Mouse (Mus musculus) intestine, embryonic 15.5 days (tissue): ENCODE measurements around the gene Triobp. TPM values are rescaled to one million over a fixed set of nuclear protein-coding genes. Genes with fewer than 3 reads are reported as not detected.

Source experiments
- ATAC-seq: fragments of 200-750 bp; cut with Nextera tagmentation; 2 replicates; pipeline ENCODE4 v1.8.0; 2017; ENCODE audit warnings: moderate TSS enrichment, moderate library complexity
- H3K27ac ChIP-seq: fragments of 300-500 bp; sonication (generic); 2 replicates; pipeline ENCODE4 v1.5.1; 2015; ENCODE audit warnings: mild to moderate bottlenecking, inconsistent platforms
- H3K27me3 ChIP-seq: fragments of 300-500 bp; sonication (generic); replicated peaks from 2 replicates; pipeline ENCODE4 v1.6.1; 2015; ENCODE audit warnings: inconsistent platforms
- H3K36me3 ChIP-seq: fragments of 300-500 bp; sonication (generic); 2 replicates; pipeline ENCODE4 v1.6.1; 2015; ENCODE audit warnings: inconsistent platforms
- H3K4me1 ChIP-seq: fragments of 300-500 bp; sonication (generic); replicated peaks from 2 replicates; pipeline ENCODE4 v1.6.1; 2015; ENCODE audit warnings: inconsistent platforms
- H3K4me2 ChIP-seq: fragments of 300-500 bp; sonication (generic); replicated peaks from 2 replicates; pipeline ENCODE4 v1.6.1; 2015; ENCODE audit warnings: mild to moderate bottlenecking, inconsistent platforms
- H3K4me3 ChIP-seq: fragments of 300-500 bp; sonication (generic); replicated peaks from 2 replicates; pipeline ENCODE4 v1.5.1; 2015; ENCODE audit warnings: inconsistent platforms
- H3K9ac ChIP-seq: fragments of 300-500 bp; sonication (generic); 2 replicates; pipeline ENCODE4 v1.6.1; 2015; ENCODE audit warnings: inconsistent platforms
- H3K9me3 ChIP-seq: fragments of 300-500 bp; sonication (generic); 2 replicates; pipeline ENCODE4 v1.6.1; 2016; ENCODE audit warnings: inconsistent platforms
- WGBS: fragments of 180-500 bp; shearing (Covaris S2); methylation state at CpG from one replicate; pipeline ENCODE4 v1.1.7; 2015; 5-methylcytosine and 5-hydroxymethylcytosine counted together
- polyA plus RNA-seq: library from polyadenylated mRNA; unstranded; fragments of >200 nt; fragmentation: Nextera tagmentation; extraction: Ambion mirVana; gene quantifications from 2 replicates; pipeline ENCODE4 v1.2.1, GENCODE M21; 2015

The Triobp gene
- polyA plus RNA-seq, 1 experiment from 2014 or later = 51.5 TPM

DNA sequence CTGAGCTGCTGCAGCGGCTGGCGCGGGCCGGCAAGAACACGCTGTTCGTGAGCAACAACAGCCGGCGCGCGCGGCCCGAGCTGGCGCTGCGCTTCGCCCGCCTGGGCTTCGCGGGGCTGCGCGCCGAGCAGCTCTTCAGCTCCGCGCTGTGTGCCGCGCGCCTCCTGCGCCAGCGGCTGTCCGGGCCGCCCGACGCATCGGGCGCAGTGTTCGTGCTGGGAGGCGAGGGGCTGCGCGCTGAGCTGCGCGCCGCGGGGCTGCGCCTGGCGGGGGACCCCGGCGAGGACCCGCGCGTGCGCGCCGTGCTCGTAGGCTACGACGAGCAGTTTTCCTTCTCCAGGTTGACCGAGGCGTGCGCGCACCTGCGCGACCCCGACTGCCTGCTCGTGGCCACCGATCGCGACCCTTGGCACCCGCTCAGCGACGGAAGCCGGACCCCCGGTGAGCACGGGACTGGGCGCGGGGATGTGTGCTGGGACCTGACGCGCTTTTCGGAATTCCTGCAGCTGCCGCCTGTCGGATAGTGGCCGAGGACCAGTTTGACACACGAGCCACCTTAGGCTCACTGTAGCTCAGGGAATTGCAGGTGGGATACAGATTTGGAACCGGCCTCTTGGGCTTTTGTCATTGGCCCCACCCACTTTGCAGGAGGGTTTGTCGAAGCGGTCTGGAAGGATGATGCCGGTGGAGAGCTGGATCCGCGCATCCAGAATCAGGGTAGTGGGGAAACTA is 33.3 kb upstream of the Triobp start:
- peak overlapping the region; percentile 73 for H3K4me3 ChIP-seq
- H3K36me3 ChIP-seq = peaks cover 11% of the 10 kb centered on the region
- peak overlapping the region; percentile 69 for H3K9ac ChIP-seq
- WGBS = under 1% methylated on average over 87 of the region's 87 CpGs
- no peaks in the 10 kb centered on the region for H3K27me3 ChIP-seq
- peaks cover 26% of the 10 kb centered on the region for H3K4me1 ChIP-seq
- peak overlapping the region; percentile 100 for H3K4me2 ChIP-seq
- H3K9me3 ChIP-seq = no peaks in the 10 kb centered on the region
- ATAC-seq = peak; percentile 69
- H3K27ac ChIP-seq = peak overlapping the region; percentile 85

DNA sequence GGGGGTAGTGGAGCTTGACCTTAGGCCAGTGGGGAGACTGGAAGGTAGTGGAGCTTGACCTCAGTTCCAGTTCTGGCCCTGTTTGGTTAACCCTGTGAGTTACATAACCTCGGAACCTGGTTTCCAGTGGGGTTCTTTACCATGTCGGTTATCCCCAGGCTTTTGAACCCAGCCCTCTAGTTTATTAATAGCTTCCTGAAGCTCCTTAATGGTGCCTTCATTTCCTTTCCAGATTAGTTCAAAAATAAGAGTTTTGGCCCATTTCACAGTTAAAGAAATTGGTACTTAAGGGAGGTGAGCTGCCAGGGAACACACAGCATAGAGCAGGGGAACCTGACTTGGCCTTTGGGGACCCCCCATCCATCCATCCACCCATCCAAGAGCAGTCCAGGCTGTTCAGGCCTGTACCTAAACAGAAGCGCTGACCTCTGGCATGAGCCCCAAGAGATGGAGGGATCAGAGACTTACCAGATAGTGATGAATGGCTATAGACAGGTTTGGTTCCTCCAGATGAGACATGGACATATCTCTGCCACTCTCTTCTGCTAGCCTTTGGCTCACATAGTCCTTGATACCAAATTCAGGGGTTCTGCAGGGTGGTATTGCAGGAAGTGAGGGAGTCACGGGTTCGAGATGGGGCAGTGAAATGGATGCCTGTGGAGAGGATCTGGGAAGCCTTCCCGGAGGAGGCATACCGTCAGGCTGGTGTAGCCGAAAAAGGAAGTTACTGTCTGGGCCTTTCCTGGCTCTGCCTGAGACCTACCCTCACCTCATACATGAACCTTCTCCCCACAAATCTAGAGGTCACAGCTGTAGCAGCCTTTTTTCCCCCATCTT is 32.5 kb upstream of the Triobp start:
- Histone ChIP-seq H3K4me2 (peak overlapping the region; percentile 100), H3K27me3 (no peaks in the 10 kb centered on the region), H3K27ac (no peak overlapping the region), H3K36me3 (peaks cover 13% of the 10 kb centered on the region), H3K9ac (peak overlapping the region; percentile 69), H3K9me3 (no peaks in the 10 kb centered on the region), H3K4me1 (peaks cover 26% of the 10 kb centered on the region), H3K4me3 (peak overlapping the region; percentile 73)
- WGBS = 50% methylated on average over 8 of the region's 8 CpGs
- no peak for ATAC-seq

DNA sequence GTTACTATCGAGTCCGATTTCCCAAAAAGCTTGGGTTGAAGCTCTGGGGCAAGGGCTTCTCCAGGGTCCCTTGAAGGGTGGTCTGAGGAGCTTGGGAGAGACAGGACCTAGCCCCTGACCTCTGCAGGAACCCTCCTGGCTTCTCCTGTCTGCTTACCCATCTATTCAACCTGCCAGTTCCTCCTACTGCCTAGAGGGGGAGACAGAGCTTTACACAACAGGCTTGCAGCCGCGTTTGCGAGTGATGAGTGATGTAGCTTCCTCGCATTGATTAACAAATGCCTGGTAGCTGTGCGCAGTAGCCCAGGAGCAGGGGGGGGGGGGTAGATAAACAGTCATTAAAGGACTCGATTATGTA is 31.9 kb upstream of the Triobp start:
- H3K4me3 ChIP-seq = 0 out of 2 replicates have a peak overlapping the region, but pooled peaks have one; percentile 73
- H3K27me3 ChIP-seq = no peaks in the 10 kb centered on the region
- no peaks in the 10 kb centered on the region for H3K9me3 ChIP-seq
- no peak overlapping the region for H3K27ac ChIP-seq
- ATAC-seq = peak; percentile 31; the same call in 1 of the 2 replicates
- peaks cover 13% of the 10 kb centered on the region for H3K36me3 ChIP-seq
- 5% methylated on average over 8 of the region's 8 CpGs for WGBS
- peak overlapping the region; percentile 11; the same call in 1 of the 2 replicates for H3K9ac ChIP-seq
- peak overlapping the region; percentile 100 for H3K4me2 ChIP-seq
- peaks cover 26% of the 10 kb centered on the region for H3K4me1 ChIP-seq

DNA sequence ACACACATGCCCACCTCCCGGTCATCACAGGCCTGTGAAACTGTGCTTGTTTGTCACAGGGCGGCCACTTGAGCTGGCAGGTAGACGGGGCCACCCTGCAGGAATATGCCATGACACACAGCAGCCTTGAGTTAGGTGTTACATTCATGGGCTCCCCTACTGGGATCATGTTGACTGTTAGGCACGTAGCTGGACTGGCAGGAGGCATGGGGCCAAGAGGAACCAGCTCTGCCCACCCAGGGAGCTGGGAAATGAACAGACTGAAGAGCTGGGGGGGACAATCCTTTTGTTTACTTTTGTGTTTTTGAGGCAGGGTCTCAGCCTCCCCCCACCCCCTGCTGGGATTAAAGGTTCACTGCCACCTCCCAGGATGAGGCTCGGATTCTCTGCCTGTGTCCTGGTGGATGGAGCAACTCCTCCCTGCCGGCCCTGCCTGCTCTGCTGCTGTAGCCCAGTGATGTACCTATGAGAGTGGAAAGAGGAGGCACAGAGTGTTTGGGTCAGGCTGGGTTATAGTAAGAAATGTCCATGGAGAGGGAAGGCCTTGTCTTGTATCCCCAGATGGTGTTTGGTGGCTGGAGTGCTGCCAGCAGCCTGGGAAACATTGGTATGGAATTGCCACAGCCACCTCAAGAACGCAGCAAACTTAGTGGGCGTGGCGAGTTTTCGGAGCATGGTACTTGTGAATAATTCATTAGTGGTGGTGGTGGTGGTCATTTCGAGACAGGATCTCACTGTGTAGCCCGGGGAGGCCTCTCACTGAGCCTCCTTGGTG is 31.3 kb upstream of the Triobp start:
- peak overlapping the region; percentile 11; the same call in 1 of the 2 replicates for H3K9ac ChIP-seq

DNA sequence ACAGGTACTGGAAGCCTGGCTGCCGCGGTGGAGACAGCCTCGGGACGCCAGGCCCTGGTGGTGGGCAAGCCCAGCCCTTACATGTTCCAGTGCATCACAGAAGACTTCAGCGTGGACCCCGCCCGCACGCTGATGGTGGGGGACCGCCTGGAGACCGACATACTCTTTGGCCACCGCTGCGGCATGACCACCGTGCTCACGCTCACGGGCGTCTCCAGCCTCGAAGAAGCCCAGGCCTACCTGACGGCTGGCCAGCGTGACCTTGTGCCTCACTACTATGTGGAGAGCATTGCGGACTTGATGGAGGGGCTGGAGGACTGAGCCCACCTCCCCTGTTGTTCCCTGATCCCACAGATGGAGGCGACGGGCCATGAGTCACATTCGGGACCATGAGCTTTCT is 29.4 kb upstream of the Triobp start:
- Histone ChIP-seq H3K4me3 (no peak overlapping the region), H3K4me1 (peaks cover 26% of the 10 kb centered on the region), H3K9ac (no peak overlapping the region), H3K4me2 (no peak overlapping the region), H3K9me3 (no peaks in the 10 kb centered on the region), H3K27ac (no peak overlapping the region), H3K36me3 (0 out of 2 replicates have a peak, but pooled peaks cover 10% of the 10 kb centered on the region), H3K27me3 (no peaks in the 10 kb centered on the region)
- 91% methylated on average over 23 of the region's 23 CpGs for WGBS
- no peak for ATAC-seq

More for the DNA sequence above, 31.3 kb upstream of the Triobp start:
- ATAC-seq = no peak
- H3K27me3 ChIP-seq = no peaks in the 10 kb centered on the region
- peaks cover 13% of the 10 kb centered on the region; the same call in 1 of the 2 replicates for H3K36me3 ChIP-seq
- H3K4me2 ChIP-seq = peak overlapping the region; percentile 100
- H3K9me3 ChIP-seq = no peaks in the 10 kb centered on the region
- no peak overlapping the region for H3K27ac ChIP-seq
- H3K4me1 ChIP-seq = peaks cover 26% of the 10 kb centered on the region
- 0 out of 2 replicates have a peak overlapping the region, but pooled peaks have one; percentile 73 for H3K4me3 ChIP-seq
- 68% methylated on average over 12 of the region's 12 CpGs for WGBS

DNA sequence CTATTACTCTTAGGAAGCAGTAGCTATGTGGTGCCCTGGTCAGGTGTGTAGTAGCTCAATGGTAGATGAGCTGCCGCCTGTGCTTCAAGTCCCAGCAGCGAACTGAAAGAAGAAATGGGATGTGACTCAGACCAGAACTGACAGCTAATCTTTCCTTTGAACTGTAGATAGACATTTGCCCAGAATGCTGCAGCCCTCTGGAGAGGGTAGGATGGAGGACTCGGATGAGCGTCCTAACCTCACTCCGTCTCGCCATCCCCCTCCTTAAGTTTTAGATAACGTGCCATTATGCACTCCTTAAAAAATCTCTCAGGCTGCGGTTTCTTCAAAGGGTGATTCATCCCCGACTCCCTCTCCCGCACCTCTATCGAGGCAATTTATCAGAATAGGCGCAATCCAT is 27.6 kb upstream of the Triobp start:
- Histone ChIP-seq H3K4me2 (no peak overlapping the region), H3K4me1 (peaks cover 18% of the 10 kb centered on the region), H3K27ac (no peak overlapping the region), H3K4me3 (no peak overlapping the region), H3K36me3 (0 out of 2 replicates have a peak, but pooled peaks cover 10% of the 10 kb centered on the region), H3K27me3 (no peaks in the 10 kb centered on the region), H3K9ac (no peak overlapping the region), H3K9me3 (no peaks in the 10 kb centered on the region)
- ATAC-seq = no peak
- 67% methylated on average over 12 of the region's 12 CpGs for WGBS

DNA sequence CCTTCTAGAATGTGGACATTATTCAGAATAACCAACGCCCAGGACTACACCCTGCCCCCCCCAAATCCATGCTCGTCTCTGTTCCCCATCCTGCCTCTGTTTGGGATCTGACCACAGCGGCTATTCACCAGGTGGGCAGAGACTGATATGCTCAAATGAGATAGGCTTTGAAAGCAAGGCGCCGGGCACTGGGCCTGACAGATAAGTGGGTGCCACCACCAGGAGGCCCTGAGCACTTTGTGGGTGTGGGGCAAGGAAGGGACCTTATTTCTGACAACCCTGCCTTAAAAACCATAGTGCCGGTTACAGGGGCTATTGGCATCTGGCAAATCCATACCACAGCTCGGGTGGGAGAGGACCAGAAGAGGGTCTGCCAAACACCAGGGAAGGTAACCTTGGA is 24.8 kb upstream of the Triobp start:
- no peak for ATAC-seq
- H3K27me3 ChIP-seq = no peaks in the 10 kb centered on the region
- H3K4me3 ChIP-seq = no peak overlapping the region
- H3K9ac ChIP-seq = no peak overlapping the region
- 0 out of 2 replicates have a peak, but pooled peaks cover 9% of the 10 kb centered on the region for H3K36me3 ChIP-seq
- H3K27ac ChIP-seq = no peak overlapping the region
- H3K4me1 ChIP-seq = peaks cover 28% of the 10 kb centered on the region
- H3K4me2 ChIP-seq = no peak overlapping the region
- H3K9me3 ChIP-seq = no peaks in the 10 kb centered on the region
- WGBS = 85% methylated on average over 7 of the region's 7 CpGs

DNA sequence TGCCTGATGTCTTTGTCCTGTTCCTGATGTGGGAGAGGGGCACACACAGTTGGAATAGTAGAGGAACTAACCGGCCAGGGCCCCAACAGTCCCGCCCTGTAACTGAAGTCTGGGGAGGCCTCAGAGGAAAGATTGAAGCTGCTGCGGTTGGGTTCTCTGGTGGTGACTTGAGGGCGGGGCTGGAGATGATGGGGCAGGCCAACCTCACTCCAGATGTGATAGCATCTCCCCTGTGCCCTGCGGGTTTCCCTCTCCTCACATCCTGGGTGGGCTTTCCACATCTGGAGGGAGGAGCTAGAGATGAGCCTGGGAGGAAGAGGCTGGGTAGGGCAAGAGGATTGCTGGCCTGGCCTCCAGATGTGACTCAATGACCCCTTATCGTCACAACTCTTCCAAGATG is 23.9 kb upstream of the Triobp start:
- WGBS = 60% methylated on average over 6 of the region's 6 CpGs
- H3K27ac ChIP-seq = no peak overlapping the region

DNA sequence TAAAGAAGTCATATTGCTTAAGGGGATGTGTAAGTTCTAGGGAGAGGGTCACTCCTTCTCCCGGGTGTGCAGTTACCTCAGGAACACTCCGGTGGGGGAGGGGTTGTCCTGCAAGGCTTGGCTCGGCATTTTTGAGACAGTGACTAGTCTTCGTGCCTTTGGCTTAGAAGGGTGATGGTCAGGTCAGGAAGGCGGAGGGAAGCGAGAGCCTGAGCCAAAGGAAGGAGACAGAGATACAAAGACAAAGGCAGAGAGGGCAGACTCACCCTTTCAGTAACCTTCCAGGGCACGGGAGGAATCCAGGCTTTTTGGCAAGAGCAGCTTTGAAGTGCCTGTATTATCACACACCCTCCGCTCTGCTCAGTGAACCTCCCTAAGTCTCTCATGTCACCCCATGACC is 22.4 kb upstream of the Triobp start:
- Histone ChIP-seq H3K36me3 (0 out of 2 replicates have a peak, but pooled peaks cover 3% of the 10 kb centered on the region), H3K9ac (peak overlapping the region; percentile 12; the same call in 1 of the 2 replicates), H3K4me1 (peaks cover 34% of the 10 kb centered on the region), H3K27ac (peak overlapping the region; percentile 95), H3K4me2 (no peak overlapping the region), H3K4me3 (no peak overlapping the region), H3K27me3 (no peaks in the 10 kb centered on the region), H3K9me3 (no peaks in the 10 kb centered on the region)
- WGBS = 35% methylated on average over 8 of the region's 8 CpGs
- ATAC-seq = no peak

More for the DNA sequence above, 23.9 kb upstream of the Triobp start:
- no peaks in the 10 kb centered on the region for H3K9me3 ChIP-seq
- H3K27me3 ChIP-seq = no peaks in the 10 kb centered on the region
- ATAC-seq = no peak
- H3K4me2 ChIP-seq = no peak overlapping the region
- H3K36me3 ChIP-seq = 0 out of 2 replicates have a peak, but pooled peaks cover 5% of the 10 kb centered on the region
- peaks cover 33% of the 10 kb centered on the region for H3K4me1 ChIP-seq
- no peak overlapping the region for H3K9ac ChIP-seq
- no peak overlapping the region for H3K4me3 ChIP-seq

DNA sequence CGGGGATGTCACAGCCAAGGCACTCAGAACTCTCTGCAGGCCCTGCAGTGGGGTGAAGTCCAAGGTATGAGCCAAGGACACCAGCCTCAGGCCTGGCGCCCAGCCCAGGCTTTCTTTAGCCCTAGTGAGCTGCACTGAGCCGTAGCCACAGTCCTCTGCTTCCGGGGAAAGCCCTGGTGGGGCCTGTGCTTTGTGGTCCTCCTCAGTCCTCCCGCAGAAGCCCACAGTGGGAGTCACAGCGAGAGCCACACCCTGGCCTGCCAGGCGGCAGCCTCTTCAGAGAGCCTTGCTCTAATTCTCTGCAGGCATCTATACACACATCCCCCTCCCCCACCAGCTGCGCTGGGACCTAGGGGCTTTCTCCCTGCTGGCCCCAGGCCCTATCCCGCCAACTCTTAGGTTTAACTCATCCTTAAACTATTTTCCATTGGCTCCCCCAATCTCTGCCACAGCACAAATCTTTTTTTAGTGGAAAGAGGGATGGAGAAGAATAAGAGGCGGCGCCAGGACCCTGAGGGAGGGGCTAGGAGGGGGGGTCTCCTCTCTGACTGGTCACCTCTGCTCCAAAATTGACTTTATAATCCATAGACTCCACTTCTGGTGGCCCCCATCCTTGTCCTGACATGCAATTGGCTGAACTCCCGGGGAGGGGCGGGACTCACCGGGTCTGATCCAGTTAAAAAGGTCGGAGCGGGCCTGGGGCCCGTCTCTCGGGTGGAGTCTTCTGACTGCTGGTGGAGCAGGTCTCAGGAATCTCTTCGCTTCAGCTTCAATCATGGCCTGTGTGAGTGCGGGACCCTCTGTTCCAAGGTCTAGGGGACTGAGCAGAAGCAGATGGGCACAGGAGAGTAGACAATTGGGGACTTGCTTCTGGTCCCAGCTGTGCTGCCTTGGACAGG is 21.3 kb upstream of the Triobp start, which contains the start of gene Lgals1:
Lgals1 (plus strand) TSS at position 705 of the 899 bp plus-strand sequence.
- Histone ChIP-seq H3K4me3 (peak within 1 kb of the TSS; percentile 45), H3K36me3 (0 out of 2 replicates have a peak, but pooled peaks cover 3% of the 10 kb centered on the region), H3K4me1 (peaks cover 37% of the 10 kb centered on the region), H3K9me3 (no peaks in the 10 kb centered on the region), H3K4me2 (peak within 1 kb of the TSS; percentile 78), H3K27me3 (no peaks in the 10 kb centered on the region), H3K27ac (peak within 1 kb of the TSS; percentile 95), H3K9ac (peak within 1 kb of the TSS; percentile 49)
- whole genome bisulfite sequencing = 5% methylated on average over 20 of the region's 20 CpGs
- peak; percentile 81 for ATAC-seq
